Mouse (Mus musculus): ENCODE results near the gene Agfg1. TPM values are rescaled to one million over a fixed set of nuclear protein-coding genes. Genes with fewer than 3 reads are reported as not detected.

Gene Agfg1
- 22.7 and 31.2 TPM in 2 replicates for polyA plus RNA-seq (2015; fragmentation: Nextera tagmentation; extraction: Ambion mirVana)

DNA sequence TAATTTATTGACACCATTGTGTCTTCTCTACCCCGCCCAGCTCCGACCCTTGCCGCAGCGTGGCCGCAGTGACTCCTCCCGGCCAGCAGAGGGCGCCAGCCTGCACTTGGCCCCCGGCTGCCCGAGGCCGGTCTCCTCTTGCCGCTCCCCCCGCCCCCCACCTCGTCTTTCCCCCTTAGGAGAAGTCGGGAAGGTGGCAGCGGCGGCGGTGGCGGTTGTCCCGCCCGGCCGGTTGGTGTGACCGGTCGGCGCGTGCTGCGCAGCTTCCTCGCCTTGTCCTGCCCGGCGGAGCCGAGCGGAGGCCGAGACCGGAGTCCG is at the start of gene Agfg1:
TSS of gene Agfg1 (plus strand) at position 188 of the 318 bp plus-strand sequence.

DNA sequence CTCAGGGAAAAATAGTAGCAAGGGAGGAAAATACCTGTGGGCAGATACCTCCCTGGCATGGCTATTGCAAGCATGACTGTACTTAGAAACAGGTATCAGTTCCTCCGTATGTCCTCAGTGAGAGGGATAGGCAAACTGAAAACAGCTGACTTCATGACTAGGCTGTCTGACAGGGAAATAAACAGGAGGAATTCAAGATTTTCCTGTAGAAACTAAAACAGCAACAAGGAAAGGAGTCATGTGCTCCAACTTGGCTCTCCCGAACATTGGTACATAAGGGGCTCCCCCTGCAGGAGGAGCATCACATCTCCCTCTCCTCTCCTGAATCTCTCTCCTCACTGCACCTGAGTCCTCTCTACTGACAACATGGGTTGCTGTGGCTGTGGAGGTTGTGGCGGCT is 73.7 kb downstream of the Agfg1 start, which contains the start of gene A030005L19Rik:
TSS of gene A030005L19Rik (plus strand) at position 301 of the 400 bp plus-strand sequence.

DNA sequence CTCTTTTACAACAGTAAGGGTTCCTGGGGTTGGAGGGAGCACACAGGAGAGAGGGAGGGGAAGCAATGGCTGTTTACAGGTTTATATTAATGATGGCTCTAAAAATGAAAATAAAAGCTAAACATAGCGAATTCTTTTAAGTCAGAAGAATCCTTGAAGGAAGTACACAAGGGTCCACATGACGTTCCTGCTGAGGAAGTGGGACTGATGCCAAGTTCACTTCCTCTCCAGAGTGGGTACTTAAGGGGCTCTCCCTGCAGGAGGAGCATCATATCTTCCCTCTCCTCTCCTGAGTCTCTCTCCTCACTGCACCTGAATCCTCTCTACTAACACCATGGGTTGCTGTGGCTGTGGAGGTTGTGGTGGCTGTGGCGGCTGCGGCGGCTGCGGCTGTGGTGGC is 85.4 kb downstream of the Agfg1 start, which contains the start of gene A030014E15Rik:
TSS of gene A030014E15Rik (plus strand) at position 268 of the 400 bp plus-strand sequence.

DNA sequence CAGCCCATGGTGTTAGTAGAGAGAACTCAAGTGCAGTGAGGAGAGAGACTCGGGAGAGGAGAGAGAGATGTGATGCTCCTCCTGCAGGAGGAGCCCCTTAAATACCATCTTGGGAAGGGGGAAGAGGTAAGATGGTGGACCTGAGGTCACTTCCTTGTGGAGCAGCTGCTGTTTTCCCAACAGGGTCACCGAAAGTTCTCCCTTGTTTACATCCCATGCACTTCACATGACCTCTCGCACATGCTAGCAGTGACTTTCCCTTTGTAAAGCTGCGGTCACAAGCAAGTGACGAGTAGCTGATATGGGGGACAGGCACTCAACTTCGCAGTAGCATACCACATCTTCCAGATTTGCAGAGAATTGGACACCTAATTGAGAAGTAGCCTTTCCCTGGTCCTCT is 92.0 kb downstream of the Agfg1 start, which contains the start of gene Gm6217:
TSS of gene Gm6217 (minus strand) at position 74 of the 400 bp plus-strand sequence.

DNA sequence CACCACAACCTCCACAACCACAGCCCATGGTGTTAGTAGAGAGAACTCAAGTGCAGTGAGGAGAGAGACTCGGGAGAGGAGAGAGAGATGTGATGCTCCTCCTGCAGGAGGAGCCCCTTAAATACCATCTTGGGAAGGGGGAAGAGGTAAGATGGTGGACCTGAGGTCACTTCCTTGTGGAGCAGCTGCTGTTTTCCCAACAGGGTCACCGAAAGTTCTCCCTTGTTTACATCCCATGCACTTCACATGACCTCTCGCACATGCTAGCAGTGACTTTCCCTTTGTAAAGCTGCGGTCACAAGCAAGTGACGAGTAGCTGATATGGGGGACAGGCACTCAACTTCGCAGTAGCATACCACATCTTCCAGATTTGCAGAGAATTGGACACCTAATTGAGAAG is 104.0 kb downstream of the Agfg1 start, which contains the start of gene A030003K21Rik:
TSS of gene A030003K21Rik (minus strand) at position 94 of the 400 bp plus-strand sequence.

Small RNA genes within 50 kb of the gene (microRNA-seq; reads per million reads assigned to microRNA genes)
- gene Gm22396, result not detected

Other genes with a start within 250 kb of the Agfg1 start
- 182 and 194 TPM in 2 replicates for gene Mff, start 114.6 kb upstream of the Agfg1 start, polyA plus RNA-seq (2015; fragmentation: Nextera tagmentation; extraction: Ambion mirVana)
- gene Tm4sf20, start 71.0 kb upstream of the Agfg1 start, polyA plus RNA-seq (2015; fragmentation: Nextera tagmentation; extraction: Ambion mirVana), result 0.22 TPM in 1 of 2 replicates, not detected in the other
- not detected in 2 replicates for gene Gm47791, start 68.2 kb upstream of the Agfg1 start, polyA plus RNA-seq (2015; fragmentation: Nextera tagmentation; extraction: Ambion mirVana)
- not detected in 2 replicates for gene A030005L19Rik, start 73.8 kb downstream of the Agfg1 start, polyA plus RNA-seq (2015; fragmentation: Nextera tagmentation; extraction: Ambion mirVana)
- gene A030014E15Rik, start 85.4 kb downstream of the Agfg1 start, polyA plus RNA-seq (2015; fragmentation: Nextera tagmentation; extraction: Ambion mirVana), result not detected in 2 replicates
- gene Gm6217, start 91.9 kb downstream of the Agfg1 start, polyA plus RNA-seq (2015; fragmentation: Nextera tagmentation; extraction: Ambion mirVana), result not detected in 2 replicates
- not detected in 2 replicates for gene A030003K21Rik, start 103.9 kb downstream of the Agfg1 start, polyA plus RNA-seq (2015; fragmentation: Nextera tagmentation; extraction: Ambion mirVana)
- gene Gm7544, start 116.5 kb downstream of the Agfg1 start, polyA plus RNA-seq (2015; fragmentation: Nextera tagmentation; extraction: Ambion mirVana), result not detected in 2 replicates
- gene Gm47955, start 120.8 kb downstream of the Agfg1 start, polyA plus RNA-seq (2015; fragmentation: Nextera tagmentation; extraction: Ambion mirVana), result not detected in 2 replicates
- gene Gm47959, start 161.1 kb downstream of the Agfg1 start, polyA plus RNA-seq (2015; fragmentation: Nextera tagmentation; extraction: Ambion mirVana), result not detected in 2 replicates
- 0.61 and 0.86 TPM in 2 replicates for gene Slc19a3, start 199.0 kb downstream of the Agfg1 start, polyA plus RNA-seq (2015; fragmentation: Nextera tagmentation; extraction: Ambion mirVana)
- not detected in 2 replicates for gene Krtap28-10, start 203.0 kb downstream of the Agfg1 start, polyA plus RNA-seq (2015; fragmentation: Nextera tagmentation; extraction: Ambion mirVana)
- gene Gm47969, start 205.4 kb downstream of the Agfg1 start, polyA plus RNA-seq (2015; fragmentation: Nextera tagmentation; extraction: Ambion mirVana), result not detected in 2 replicates
- gene A030005K14Rik, start 219.9 kb downstream of the Agfg1 start, polyA plus RNA-seq (2015; fragmentation: Nextera tagmentation; extraction: Ambion mirVana), result not detected in 2 replicates
- gene Krtap28-13, start 221.4 kb downstream of the Agfg1 start, polyA plus RNA-seq (2015; fragmentation: Nextera tagmentation; extraction: Ambion mirVana), result not detected in 2 replicates

All from urinary bladder, postnatal 0 days (tissue).